Mouse (Mus musculus) heart, embryonic 14.5 days (tissue): ENCODE measurements around the gene Gng3. TPM values are rescaled to one million over a fixed set of nuclear protein-coding genes. Genes with fewer than 3 reads are reported as not detected.

Experiments
- microRNA-seq: library from miRNA; unstranded; fragments of <30 nt; microRNA quantifications from one replicate; pipeline ENCODE4, GENCODE M21; 2016
- polyA plus RNA-seq: library from polyadenylated mRNA; unstranded; fragments of >200 nt; fragmentation: Nextera tagmentation; extraction: Ambion mirVana; gene quantifications from 2 replicates; pipeline ENCODE4 v1.2.1, GENCODE M21; 2014

Gng3 gene
- polyA plus RNA-seq, 1 experiment from 2014 or later = 2.3 TPM

Small RNA genes lying within 50 kb of the gene (microRNA-seq; reads per million reads assigned to microRNA genes)
- gene Mir5136 = not detected

Other genes with a start within 250 kb of the Gng3 start
- not detected in 2 replicates for gene Slc22a8, start 247.9 kb downstream of the Gng3 start, polyA plus RNA-seq
- not detected in 2 replicates for gene Slc22a6, start 221.2 kb downstream of the Gng3 start, polyA plus RNA-seq
- 0.12 TPM in 1 of 2 replicates, not detected in the other for gene Chrm1, start 175.4 kb downstream of the Gng3 start, polyA plus RNA-seq
- 62.2 and 65.7 TPM in 2 replicates for gene Slc3a2, start 115.8 kb downstream of the Gng3 start, polyA plus RNA-seq
- gene Wdr74, start 103.4 kb downstream of the Gng3 start, polyA plus RNA-seq = 49.7 and 50.5 TPM in 2 replicates
- 1.2 TPM in 1 of 2 replicates, not detected in the other for gene 1700092M07Rik, start 98.5 kb downstream of the Gng3 start, polyA plus RNA-seq
- 81.4 and 83.5 TPM in 2 replicates for gene Stx5a, start 97.8 kb downstream of the Gng3 start, polyA plus RNA-seq
- gene Nxf1, start 82.1 kb downstream of the Gng3 start, polyA plus RNA-seq = 101 and 105 TPM in 2 replicates
- gene Tmem223, start 68.2 kb downstream of the Gng3 start, polyA plus RNA-seq = 167 and 196 TPM in 2 replicates
- gene Tmem179b, start 64.7 kb downstream of the Gng3 start, polyA plus RNA-seq = 59.0 and 69.7 TPM in 2 replicates
- 10.8 and 10.9 TPM in 2 replicates for gene Taf6l, start 52.8 kb downstream of the Gng3 start, polyA plus RNA-seq
- gene Polr2g, start 40.6 kb downstream of the Gng3 start, polyA plus RNA-seq = 128 and 146 TPM in 2 replicates
- 3.0 and 3.2 TPM in 2 replicates for gene Zbtb3, start 36.6 kb downstream of the Gng3 start, polyA plus RNA-seq
- gene Ttc9c, start 19.9 kb downstream of the Gng3 start, polyA plus RNA-seq = 27.7 and 31.8 TPM in 2 replicates
- gene Hnrnpul2, start 19.2 kb downstream of the Gng3 start, polyA plus RNA-seq = 3.9 and 5.0 TPM in 2 replicates
- 0.43 TPM in 1 of 2 replicates, not detected in the other for gene AC129217.1, start 9.4 kb downstream of the Gng3 start, polyA plus RNA-seq
- gene Bscl2, start 1.7 kb downstream of the Gng3 start, polyA plus RNA-seq = 40.6 and 45.0 TPM in 2 replicates
- gene Lrrn4cl, start 11.6 kb upstream of the Gng3 start, polyA plus RNA-seq = 1.2 and 1.3 TPM in 2 replicates
- gene Ubxn1, start 32.3 kb upstream of the Gng3 start, polyA plus RNA-seq = 118 and 123 TPM in 2 replicates
- gene Uqcc3, start 41.7 kb upstream of the Gng3 start, polyA plus RNA-seq = 67.4 and 78.2 TPM in 2 replicates
- gene Lbhd1, start 44.5 kb upstream of the Gng3 start, polyA plus RNA-seq = 48.3 and 51.5 TPM in 2 replicates
- gene Gm49403, start 44.7 kb upstream of the Gng3 start, polyA plus RNA-seq = not detected in 2 replicates
- 53.7 and 55.8 TPM in 2 replicates for gene 1810009A15Rik, start 49.7 kb upstream of the Gng3 start, polyA plus RNA-seq
- gene Gm49416, start 49.7 kb upstream of the Gng3 start, polyA plus RNA-seq = not detected in 2 replicates
- 18.2 TPM in 2 replicates for gene Ints5, start 53.8 kb upstream of the Gng3 start, polyA plus RNA-seq
- 48.0 and 54.6 TPM in 2 replicates for gene Ganab, start 58.9 kb upstream of the Gng3 start, polyA plus RNA-seq
- gene B3gat3, start 81.2 kb upstream of the Gng3 start, polyA plus RNA-seq = 27.8 and 34.2 TPM in 2 replicates
- gene Rom1, start 90.2 kb upstream of the Gng3 start, polyA plus RNA-seq = 0.94 and 1.6 TPM in 2 replicates
- gene Eml3, start 90.4 kb upstream of the Gng3 start, polyA plus RNA-seq = 9.0 TPM in 2 replicates
- 19.8 and 26.5 TPM in 2 replicates for gene Mta2, start 102.7 kb upstream of the Gng3 start, polyA plus RNA-seq
- 14.5 and 15.6 TPM in 2 replicates for gene Tut1, start 114.7 kb upstream of the Gng3 start, polyA plus RNA-seq
- 234 and 253 TPM in 2 replicates for gene Eef1g, start 127.8 kb upstream of the Gng3 start, polyA plus RNA-seq
- gene Ahnak, start 150.1 kb upstream of the Gng3 start, polyA plus RNA-seq = 29.4 and 30.6 TPM in 2 replicates
- gene Scgb1a1, start 248.8 kb upstream of the Gng3 start, polyA plus RNA-seq = not detected in 2 replicates